Mouse (Mus musculus) heart, postnatal 0 days (tissue): ENCODE results near the gene Tmem269. TPM values are rescaled to one million over a fixed set of nuclear protein-coding genes. Genes with fewer than 3 reads are reported as not detected.

ENCODE experiments used
- ATAC-seq: fragments of 200-750 bp; cut with Nextera tagmentation; 2 replicates; pipeline ENCODE4 v1.8.0; 2017; ENCODE audit warnings: low read depth, moderate number of reproducible peaks, moderate library complexity; ENCODE audit not compliant: insufficient read depth
- DNase-seq: peaks from one replicate; pipeline ENCODE4 v3.0.0-alpha.2; 2016; ENCODE audit warnings: low spot score
- H3K27ac ChIP-seq: fragments of 300-500 bp; sonication (generic); 2 replicates; pipeline ENCODE4 v1.5.1; 2014; ENCODE audit warnings: low read depth, mild to moderate bottlenecking
- H3K27me3 ChIP-seq: fragments of 300-500 bp; sonication (generic); 2 replicates; pipeline ENCODE4 v1.6.1; 2014; ENCODE audit warnings: low read length, mixed read lengths; ENCODE audit not compliant: control insufficient read depth, insufficient read depth
- H3K36me3 ChIP-seq: fragments of 300-500 bp; sonication (generic); replicated peaks from 2 replicates; pipeline ENCODE4 v1.6.1; 2014; ENCODE audit warnings: low read length, mixed read lengths; ENCODE audit not compliant: control insufficient read depth, insufficient read depth
- H3K4me1 ChIP-seq: fragments of 300-500 bp; sonication (generic); 2 replicates; pipeline ENCODE4 v1.6.1; 2014; ENCODE audit warnings: antibody characterized with exemption; ENCODE audit not compliant: control insufficient read depth, insufficient read depth
- H3K4me2 ChIP-seq: fragments of 300-500 bp; sonication (generic); 2 replicates; pipeline ENCODE4 v1.6.1; 2014; ENCODE audit warnings: low read depth, mild to moderate bottlenecking, low read length, moderate library complexity
- H3K4me3 ChIP-seq: fragments of 300-500 bp; sonication (generic); 2 replicates; pipeline ENCODE4 v1.5.1; 2014; ENCODE audit warnings: low read depth, low read length
- H3K9ac ChIP-seq: fragments of 300-500 bp; sonication (generic); replicated peaks from 2 replicates; pipeline ENCODE4 v1.6.1; 2014; ENCODE audit warnings: low read depth, low read length, mixed read lengths
- H3K9me3 ChIP-seq: fragments of 300-500 bp; sonication (generic); replicated peaks from 2 replicates; pipeline ENCODE4 v1.6.1; 2016; ENCODE audit warnings: low read length; ENCODE audit not compliant: control insufficient read depth
- CTCF ChIP-seq: IDR thresholded peaks from 2 replicates; pipeline ENCODE4 v1.5.1; 2016; ENCODE audit warnings: antibody characterized with exemption, control low read depth, low read depth
- EP300 ChIP-seq: IDR thresholded peaks from 2 replicates; pipeline ENCODE4 v1.6.1; 2016; ENCODE audit warnings: antibody characterized with exemption, low read depth
- WGBS: fragments of 180-500 bp; shearing (Covaris S2); extraction: QIAGEN DNeasy Blood & Tissue Kit; methylation state at CpG from one replicate; pipeline ENCODE4 v1.1.7; 2014; 5-methylcytosine and 5-hydroxymethylcytosine counted together
- polyA plus RNA-seq: library from polyadenylated mRNA; unstranded; fragments of >200 nt; fragmentation: Nextera tagmentation; extraction: Ambion mirVana; gene quantifications from 2 replicates; pipeline ENCODE4 v1.2.1, GENCODE M21; 2015
- total RNA-seq: library from RNA; depleted of rRNA; stranded (reverse); fragments of >200 nt; gene quantifications from 2 replicates; pipeline ENCODE4 v1.2.3, GENCODE M21; 2014; ENCODE audit warnings: low replicate concordance

Tmem269 gene
- total and polyA plus RNA-seq, 2 experiments from 2014 or later: not detected

DNA sequence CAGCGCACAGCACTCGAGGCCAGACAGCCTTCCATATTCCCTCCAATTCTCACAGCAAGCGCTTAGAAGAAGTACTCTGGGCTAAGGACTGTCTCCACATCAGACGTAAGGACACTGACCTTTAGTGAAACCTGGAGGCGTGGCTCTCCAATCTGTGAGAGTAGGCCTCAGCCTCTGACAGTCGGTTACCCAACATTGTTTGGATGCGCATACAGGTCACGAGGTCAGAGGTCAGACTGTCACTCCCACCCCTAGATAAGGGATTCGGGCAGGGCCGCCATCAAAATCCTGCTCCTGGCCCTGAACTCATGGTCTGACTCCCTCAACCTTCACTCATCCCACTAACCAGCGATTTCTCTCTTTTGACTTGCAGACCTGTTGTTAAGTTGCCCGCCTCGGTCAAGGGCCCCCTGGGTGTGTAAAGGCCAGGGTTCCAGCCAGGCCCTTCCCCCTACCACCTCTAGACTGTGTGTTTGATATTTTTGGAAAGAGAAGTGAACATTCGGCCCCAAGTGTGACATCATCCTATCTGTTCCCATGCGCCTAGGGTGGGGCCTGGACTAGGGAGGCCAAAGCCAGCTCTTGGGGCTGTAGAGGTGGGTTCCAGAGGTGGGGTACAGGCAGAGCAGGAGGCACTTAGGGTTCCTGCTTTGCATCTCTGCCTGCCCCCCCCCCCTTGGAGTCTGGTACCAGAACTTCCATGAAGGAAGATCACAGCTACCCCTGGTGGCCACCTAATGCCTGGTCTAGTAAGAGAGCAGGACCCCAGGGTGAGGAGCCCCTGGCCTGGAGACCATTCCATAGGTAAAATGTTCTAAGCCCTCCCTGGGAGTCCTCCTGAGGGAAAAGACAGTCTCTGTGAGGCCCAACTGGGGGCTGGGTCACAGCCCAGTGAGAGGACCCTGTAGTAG lies 41.6 kb upstream of the Tmem269 start:
- ATAC-seq: no peak
- Histone ChIP-seq H3K36me3 (no peaks in the 10 kb centered on the region), H3K4me2 (no peak overlapping the region), H3K4me1 (no peaks in the 10 kb centered on the region), H3K4me3 (no peak overlapping the region), H3K27ac (no peak overlapping the region), H3K27me3 (no peaks in the 10 kb centered on the region), H3K9me3 (no peaks in the 10 kb centered on the region), H3K9ac (no peak overlapping the region)
- DNase-seq: no peak
- TF ChIP-seq EP300 (no peak), CTCF (peak; percentile 21; the same call in 1 of the 2 replicates)
- 76% methylated on average over 15 of the region's 15 CpGs for WGBS

- no peak overlapping the region for H3K9ac ChIP-seq
- no peaks in the 10 kb centered on the region for H3K4me1 ChIP-seq
- WGBS: 81% methylated on average over 6 of the region's 6 CpGs
- ATAC-seq (no peak), DNase-seq (no peak)
- H3K27ac ChIP-seq: no peak overlapping the region
- TF ChIP-seq CTCF (no peak), EP300 (no peak)
- no peaks in the 10 kb centered on the region for H3K9me3 ChIP-seq
- H3K4me2 ChIP-seq: no peak overlapping the region
- H3K36me3 ChIP-seq: no peaks in the 10 kb centered on the region
- H3K27me3 ChIP-seq: no peaks in the 10 kb centered on the region
- no peak overlapping the region for H3K4me3 ChIP-seq
Observed at GRCm38 (mm10) chr4:119257083-119257482, 39.1 kb upstream of the Tmem269 start.

DNA sequence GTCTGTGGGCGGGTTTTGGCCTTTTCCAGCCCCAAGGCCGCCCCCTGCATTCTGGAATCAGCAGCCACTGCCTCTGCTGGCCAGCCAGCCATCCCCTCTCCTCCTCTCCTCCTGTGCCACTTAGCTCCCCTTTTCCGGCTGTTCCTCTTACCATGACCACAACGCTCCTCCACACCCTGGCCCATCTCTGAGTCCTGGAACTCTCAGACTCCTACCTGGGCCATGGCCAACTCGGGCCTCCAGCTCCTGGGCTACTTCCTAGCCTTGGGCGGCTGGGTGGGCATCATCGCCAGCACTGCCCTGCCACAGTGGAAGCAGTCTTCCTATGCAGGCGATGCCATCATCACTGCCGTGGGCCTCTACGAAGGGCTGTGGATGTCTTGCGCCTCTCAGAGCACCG lies 37.3 kb upstream of the Tmem269 start, which contains the start of gene Cldn19:
Gene Cldn19 (plus strand): TSS at position 64 of the 400 bp plus-strand sequence.
- no peak within 1 kb of the TSS for H3K4me3 ChIP-seq
- H3K27me3 ChIP-seq: no peaks in the 10 kb centered on the region
- no peak within 1 kb of the TSS for H3K27ac ChIP-seq
- H3K9me3 ChIP-seq: no peaks in the 10 kb centered on the region
- H3K36me3 ChIP-seq: no peaks in the 10 kb centered on the region
- H3K9ac ChIP-seq: no peak within 1 kb of the TSS
- DNase-seq: no peak
- ATAC-seq: no peak
- no peak for TF ChIP-seq EP300
- TF ChIP-seq CTCF: no peak
- WGBS: 84% methylated on average over 12 of the region's 12 CpGs
- no peak within 1 kb of the TSS for H3K4me2 ChIP-seq
- H3K4me1 ChIP-seq: no peaks in the 10 kb centered on the region

- H3K36me3 ChIP-seq: no peaks in the 10 kb centered on the region
- no peak for ATAC-seq
- H3K4me1 ChIP-seq: no peaks in the 10 kb centered on the region
- H3K27ac ChIP-seq: no peak overlapping the region
- no peak for DNase-seq
- no peaks in the 10 kb centered on the region for H3K27me3 ChIP-seq
- no peak overlapping the region for H3K9ac ChIP-seq
- no peaks in the 10 kb centered on the region for H3K9me3 ChIP-seq
- H3K4me3 ChIP-seq: no peak overlapping the region
- 49% methylated on average over 9 of the region's 9 CpGs for WGBS
- H3K4me2 ChIP-seq: no peak overlapping the region
- no peak for TF ChIP-seq CTCF
- no peak for TF ChIP-seq EP300
Observed at GRCm38 (mm10) chr4:119254012-119254618, 36.1 kb upstream of the Tmem269 start.

GRCm38 (mm10) chr4:119252025-119252808 lies 34.2 kb upstream of the Tmem269 start:
- ATAC-seq (no peak), DNase-seq (no peak)
- no peaks in the 10 kb centered on the region for H3K27me3 ChIP-seq
- H3K9ac ChIP-seq: no peak overlapping the region
- no peak overlapping the region for H3K27ac ChIP-seq
- H3K4me1 ChIP-seq: peaks cover 8% of the 10 kb centered on the region; the same call in 1 of the 2 replicates
- H3K9me3 ChIP-seq: no peaks in the 10 kb centered on the region
- TF ChIP-seq EP300: no peak
- no peak for TF ChIP-seq CTCF
- H3K4me3 ChIP-seq: no peak overlapping the region
- H3K4me2 ChIP-seq: no peak overlapping the region
- WGBS: 64% methylated on average over 7 of the region's 7 CpGs
- no peaks in the 10 kb centered on the region for H3K36me3 ChIP-seq
